18 mouse cellular contexts compared by ENCODE assay signal in genomic region chr7:79856305-79856704, GRCm38 (mm10). TPM values are rescaled to one million over a fixed set of nuclear protein-coding genes. Genes with fewer than 3 reads are reported as not detected.
DNase-seq lines count a peak whose midpoint lies in the region; TF ChIP-seq lines count a peak whose summit lies in the region.
"Had no signal": no experiment of that assay in that cellular context is flagged by ENCODE, and none has a peak within 500 bp of the region (broad histone marks: within the 10 kb centered on the region; RNA-seq: fewer than 3 reads in every experiment).

No protein-coding gene starts in this region.

- H3K4me2 ChIP-seq in CH12.LX (ENCODE audit: insufficient read depth, low read depth, poor library complexity, severe bottlenecking): no peak overlapping the region

- dilution Hi-C loops in CH12.LX (cut with MboI; ENCODE audit: extremely low pct_ligation_motif_present, extremely low pct_unique_long_range_greater_than_20kb, low sequenced_read_pairs): no loop called here

- H3K27me3 ChIP-seq in CH12.LX (replicated peaks): no peaks in the 10 kb centered on the region
- H3K27me3 ChIP-seq: Patski had no signal

- peak; percentile 40 for DNase-seq in CH12.LX (ENCODE audit: extremely low read depth)
- DNase-seq in left cerebral cortex, adult 2 months (ENCODE audit: extremely low spot score in 1 of 2, low spot score in 2 of 2): no peak
- DNase-seq: adrenal gland, adult 2 months; adrenal gland, adult 8-10 months; adrenal gland, postnatal 10 days; adrenal gland, postnatal 14 days; adrenal gland, postnatal 25 days; adrenal gland, postnatal 36 days; B cell, adult 2 months; cerebellum, adult 11 months; cerebellum, adult 11-12 months; cerebellum, adult 18-20 months; cerebellum, adult 2 months; cerebellum, adult 8-10 months had no signal

- no peak overlapping the region for H3K4me3 ChIP-seq in CH12.LX (replicated peaks in 1 of 3; ENCODE audit: low read depth in 2 of 3, low read length in 2 of 3, poor library complexity in 1 of 3)
- no peak overlapping the region for H3K4me3 ChIP-seq in left cerebral cortex, adult 2 months

- in situ Hi-C loops in CH12.LX (cut with MboI; ENCODE audit: low pct_ligation_motif_present, low pct_unique_long_range_greater_than_20kb, low sequenced_read_pairs): no loop called here

- H3K4me1 ChIP-seq in CH12.LX (ENCODE audit: control insufficient read depth in 1 of 2, insufficient read depth in 2 of 2): peaks cover 11 to 52% of the 10 kb centered on the region in 2 experiments

- peak; percentile 37; the same call in 1 of the 2 replicates for TF ChIP-seq EP300 in CH12.LX (IDR thresholded peaks at IDR 0.05; ENCODE audit: low read length)

- intact Hi-C loops in left cerebral cortex, adult 2 months (cut with DNase I): no loop called here

- TF ChIP-seq RAD21 in CH12.LX (IDR thresholded peaks at IDR 0.05; ENCODE audit: low read depth, low read length): no peak

- no peak overlapping the region for H3K27ac ChIP-seq in CH12.LX (ENCODE audit: insufficient read depth, low read depth)
- no peak overlapping the region for H3K27ac ChIP-seq in left cerebral cortex, adult 2 months

- no peak overlapping the region for H3K9ac ChIP-seq in CH12.LX (ENCODE audit: insufficient read depth, low read depth)

- no peak for TF ChIP-seq CTCF in CH12.LX (conservative IDR thresholded peaks at IDR 0.05 in 1 of 2, IDR thresholded peaks at IDR 0.05 in 1 of 2; ENCODE audit: low read depth in 2 of 2, low read length in 2 of 2)
- no peak for TF ChIP-seq CTCF in left cerebral cortex, adult 2 months (IDR thresholded peaks at IDR 0.05)

- H3K36me3 ChIP-seq in CH12.LX (replicated peaks in 1 of 2; ENCODE audit: control insufficient read depth in 1 of 2, insufficient read depth in 1 of 2, low read length in 1 of 2): no peaks in the 10 kb centered on the region
- H3K36me3 ChIP-seq: G1E had no signal

- H3K79me2 ChIP-seq in CH12.LX (replicated peaks; ENCODE audit: control insufficient read depth, extremely low read depth, insufficient read depth, poor library complexity, severe bottlenecking): no peaks in the 10 kb centered on the region

- TF ChIP-seq POLR2A in CH12.LX (IDR thresholded peaks at IDR 0.05; ENCODE audit: low read depth, low read length): no peak

- no peaks in the 10 kb centered on the region for H3K9me3 ChIP-seq in CH12.LX (replicated peaks; ENCODE audit: low read length)
- H3K9me3 ChIP-seq: G1E had no signal

TF ChIP-seq in CH12.LX, 34 proteins besides CTCF, POLR2A, EP300 and RAD21:
- TF ChIP-seq IRF4 (IDR thresholded peaks at IDR 0.05; ENCODE audit: low read depth, low read length): peak; percentile 90
- TF ChIP-seq BHLHE40 (IDR thresholded peaks at IDR 0.05; ENCODE audit: low read depth, low read length): 0 out of 2 replicates have a peak, but pooled peaks have one; percentile 25
- peak; percentile 57 for TF ChIP-seq JUND (conservative IDR thresholded peaks at IDR 0.05; ENCODE audit: low read depth, low read length)
- no peak for TF ChIP-seq TBP (conservative IDR thresholded peaks at IDR 0.05; ENCODE audit: low read depth, low read length)
- peak; percentile 63 for TF ChIP-seq USF1 (IDR thresholded peaks at IDR 0.05; ENCODE audit: low read depth, low read length)
- TF ChIP-seq JUN (IDR thresholded peaks at IDR 0.05; ENCODE audit: insufficient read depth, low read depth, low read length): peak; percentile 44
- no peak for TF ChIP-seq MXI1 (IDR thresholded peaks at IDR 0.05; ENCODE audit: low read depth, low read length)
- no peak for TF ChIP-seq E2F4 (IDR thresholded peaks at IDR 0.05; ENCODE audit: insufficient replicate concordance, low read depth, low read length)
- 0 out of 2 replicates have a peak, but pooled peaks have one; percentile 7 for TF ChIP-seq USF2 (conservative IDR thresholded peaks at IDR 0.05; ENCODE audit: low read depth, low read length)

RNA-seq across cellular contexts. Expression of gene Anpep, which starts 4.6 kb away (rescaled TPM):
- total RNA-seq in CH12.LX (2012; rRNA removed) (0.13 and 0.25 TPM in 2 replicates), CH12.LX (2014; rRNA removed) (not detected in 2 replicates)
- polyA plus RNA-seq in CH12.LX (2012; ENCODE audit: insufficient read length, low read depth): 0.45 and 0.60 TPM in 2 replicates
- total RNA-seq in left cerebral cortex, adult 2 months (2021): 1 to 10 TPM; 2.9 to 7.0 TPM
- polyA plus RNA-seq: activated CD4-positive, CD25-positive, alpha-beta regulatory T cell, adult 4 months; G1E had no signal

RNA-seq across cellular contexts. Expression of gene Mesp2, which starts 45.8 kb away (rescaled TPM):
- not detected in 2 replicates for total RNA-seq in CH12.LX (2012; rRNA removed)
- total RNA-seq in CH12.LX (2014; rRNA removed): not detected in 2 replicates
- not detected in 2 replicates for polyA plus RNA-seq in CH12.LX (2012; ENCODE audit: insufficient read length, low read depth)
- total RNA-seq in left cerebral cortex, adult 2 months (2021): 1 to 10 TPM in 1 of 2 experiments, under 1 TPM in 1; 0.87 to 1.8 TPM
- total RNA-seq: G1E, MEL had no signal
- polyA plus RNA-seq: activated CD4-positive, CD25-positive, alpha-beta regulatory T cell, adult 4 months; G1E had no signal
